Mouse (Mus musculus): ENCODE results near the gene 6330409D20Rik. TPM values are rescaled to one million over a fixed set of nuclear protein-coding genes. Genes with fewer than 3 reads are reported as not detected.

The 6330409D20Rik gene
- polyA plus RNA-seq, 1 experiment from 2014 or later, result 0.46 TPM

- no peak overlapping the region for H3K27ac ChIP-seq (ENCODE audit: low read depth, low read length)
- ATAC-seq (replicated peaks; ENCODE audit: insufficient number of reproducible peaks, low FRiP score, low TSS enrichment), result no peak
- peak overlapping the region; percentile 70; the same call in 1 of the 2 replicates for H3K9ac ChIP-seq (ENCODE audit: low read depth, low read length)
- 26% methylated on average over 22 of the region's 22 CpGs for WGBS (ENCODE audit: insufficient replicate concordance)
- no peaks in the 10 kb centered on the region for H3K36me3 ChIP-seq (ENCODE audit: control insufficient read depth, insufficient read depth, low read length)
- peaks cover 11% of the 10 kb centered on the region for H3K4me1 ChIP-seq (ENCODE audit: control insufficient read depth, insufficient read depth, low read length)
- H3K9me3 ChIP-seq (replicated peaks; ENCODE audit: control insufficient read depth, low read length), result no peaks in the 10 kb centered on the region
- peak overlapping the region; percentile 63 for H3K4me3 ChIP-seq (ENCODE audit: low read depth, low read length)
- H3K4me2 ChIP-seq, result peak overlapping the region; percentile 93
- no peaks in the 10 kb centered on the region; the same call in 1 of the 2 replicates for H3K27me3 ChIP-seq (ENCODE audit: control insufficient read depth, insufficient read depth, low read length)
These were observed 35.4 kb upstream of the 6330409D20Rik start for GRCm38 (mm10) chr2:32776192-32776591.

DNA sequence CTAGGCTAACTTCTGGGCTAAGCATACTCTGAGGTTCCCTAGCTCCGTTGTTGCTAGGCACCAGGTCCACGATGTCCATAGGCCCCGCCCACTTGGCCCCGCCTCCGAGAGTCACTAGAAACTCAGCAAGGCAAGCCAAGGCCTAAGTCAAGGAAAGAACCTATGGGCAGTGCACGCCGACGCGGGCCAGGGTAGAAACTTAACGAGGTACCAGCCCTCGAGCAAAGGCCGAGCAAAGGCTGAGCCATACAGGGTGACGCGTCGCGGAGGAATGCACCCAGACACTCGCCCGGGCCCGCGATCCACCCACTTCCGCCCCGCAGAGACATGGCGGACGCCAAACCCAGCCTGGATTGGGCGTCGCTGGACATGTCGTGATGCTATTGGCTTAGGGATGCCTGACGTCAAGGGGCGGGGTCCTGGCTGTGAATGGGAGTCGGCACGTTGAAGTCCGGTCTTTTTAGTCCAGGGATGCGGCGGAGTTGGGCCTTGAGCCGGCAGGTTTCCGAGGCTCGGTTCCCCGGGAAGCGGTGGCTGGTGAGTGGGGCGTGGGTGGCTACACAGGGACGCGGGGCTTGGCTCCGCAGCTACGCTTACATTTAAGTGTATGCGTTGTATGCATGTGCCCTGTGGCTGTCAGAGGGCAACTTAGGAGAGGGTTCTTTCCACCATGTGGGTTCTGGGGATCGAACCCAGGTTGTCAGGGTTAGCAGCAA, 34.7 kb upstream of the 6330409D20Rik start, which contains the start of the genes Ttc16 and Ptrh1:
Gene Ttc16, minus strand, starts transcription at position 275 of the 716 bp plus-strand sequence.
Gene Ptrh1, plus strand, starts transcription at position 428 of the 716 bp plus-strand sequence.
- no peaks in the 10 kb centered on the region for H3K36me3 ChIP-seq (ENCODE audit: control insufficient read depth, insufficient read depth, low read length)
- peak within 1 kb of the TSS; percentile 93 for H3K4me2 ChIP-seq
- peak within 1 kb of the TSS; percentile 75 for H3K27ac ChIP-seq (ENCODE audit: low read depth, low read length)
- no peaks in the 10 kb centered on the region; the same call in 1 of the 2 replicates for H3K27me3 ChIP-seq (ENCODE audit: control insufficient read depth, insufficient read depth, low read length)
- WGBS (ENCODE audit: insufficient replicate concordance), result under 1% methylated on average over 46 of the region's 46 CpGs
- H3K9ac ChIP-seq (ENCODE audit: low read depth, low read length), result peak within 1 kb of the TSS; percentile 70
- ATAC-seq (replicated peaks; ENCODE audit: insufficient number of reproducible peaks, low FRiP score, low TSS enrichment), result peak; percentile 94
- peak within 1 kb of the TSS; percentile 63 for H3K4me3 ChIP-seq (ENCODE audit: low read depth, low read length)
- peaks cover 11% of the 10 kb centered on the region for H3K4me1 ChIP-seq (ENCODE audit: control insufficient read depth, insufficient read depth, low read length)
- H3K9me3 ChIP-seq (replicated peaks; ENCODE audit: control insufficient read depth, low read length), result no peaks in the 10 kb centered on the region

- H3K4me1 ChIP-seq (ENCODE audit: control insufficient read depth, insufficient read depth, low read length), result peaks cover 11% of the 10 kb centered on the region
- H3K9ac ChIP-seq (ENCODE audit: low read depth, low read length), result no peak overlapping the region
- no peak overlapping the region for H3K4me2 ChIP-seq
- ATAC-seq (replicated peaks; ENCODE audit: insufficient number of reproducible peaks, low FRiP score, low TSS enrichment), result no peak
- H3K36me3 ChIP-seq (ENCODE audit: control insufficient read depth, insufficient read depth, low read length), result no peaks in the 10 kb centered on the region
- H3K27ac ChIP-seq (ENCODE audit: low read depth, low read length), result no peak overlapping the region
- H3K9me3 ChIP-seq (replicated peaks; ENCODE audit: control insufficient read depth, low read length), result no peaks in the 10 kb centered on the region
- WGBS (ENCODE audit: insufficient replicate concordance), result 76% methylated on average over 8 of the region's 8 CpGs
- no peaks in the 10 kb centered on the region; the same call in 1 of the 2 replicates for H3K27me3 ChIP-seq (ENCODE audit: control insufficient read depth, insufficient read depth, low read length)
- no peak overlapping the region for H3K4me3 ChIP-seq (ENCODE audit: low read depth, low read length)
These were observed 31.9 kb upstream of the 6330409D20Rik start for GRCm38 (mm10) chr2:32772626-32773279.

DNA sequence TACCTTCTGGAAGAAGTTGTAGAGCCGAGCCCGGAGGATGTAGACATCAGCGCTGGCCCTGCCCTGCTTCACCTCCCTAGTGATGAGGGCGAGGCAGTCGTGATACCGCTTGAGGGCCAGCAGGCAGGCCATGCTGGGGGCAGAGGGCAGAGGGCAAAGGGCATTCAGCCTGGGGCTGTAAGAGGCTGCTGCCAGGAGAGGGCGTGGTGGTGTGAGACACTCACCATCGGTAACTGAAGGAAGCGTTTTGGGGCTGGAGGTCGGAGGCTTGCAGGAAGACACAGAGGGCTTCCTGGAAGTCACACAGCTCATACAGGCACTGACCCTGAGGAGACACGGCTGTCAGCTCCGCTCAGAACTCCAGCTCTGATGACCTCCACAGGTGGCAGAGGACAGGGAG, 31.1 kb upstream of the 6330409D20Rik start:
- no peak overlapping the region for H3K9ac ChIP-seq (ENCODE audit: low read depth, low read length)
- no peak overlapping the region for H3K4me2 ChIP-seq
- H3K27me3 ChIP-seq (ENCODE audit: control insufficient read depth, insufficient read depth, low read length), result no peaks in the 10 kb centered on the region; the same call in 1 of the 2 replicates
- 27% methylated on average over 12 of the region's 12 CpGs for WGBS (ENCODE audit: insufficient replicate concordance)
- peaks cover 11% of the 10 kb centered on the region for H3K4me1 ChIP-seq (ENCODE audit: control insufficient read depth, insufficient read depth, low read length)
- no peaks in the 10 kb centered on the region for H3K36me3 ChIP-seq (ENCODE audit: control insufficient read depth, insufficient read depth, low read length)
- H3K9me3 ChIP-seq (replicated peaks; ENCODE audit: control insufficient read depth, low read length), result no peaks in the 10 kb centered on the region
- no peak overlapping the region for H3K27ac ChIP-seq (ENCODE audit: low read depth, low read length)
- no peak overlapping the region for H3K4me3 ChIP-seq (ENCODE audit: low read depth, low read length)
- ATAC-seq (replicated peaks; ENCODE audit: insufficient number of reproducible peaks, low FRiP score, low TSS enrichment), result no peak

- no peak for ATAC-seq (replicated peaks; ENCODE audit: insufficient number of reproducible peaks, low FRiP score, low TSS enrichment)
- Histone ChIP-seq H3K36me3 (ENCODE audit: control insufficient read depth, insufficient read depth, low read length) (no peaks in the 10 kb centered on the region), H3K27me3 (ENCODE audit: control insufficient read depth, insufficient read depth, low read length) (no peaks in the 10 kb centered on the region; the same call in 1 of the 2 replicates), H3K9me3 (replicated peaks; ENCODE audit: control insufficient read depth, low read length) (no peaks in the 10 kb centered on the region), H3K4me3 (ENCODE audit: low read depth, low read length) (no peak overlapping the region), H3K9ac (ENCODE audit: low read depth, low read length) (no peak overlapping the region), H3K4me1 (ENCODE audit: control insufficient read depth, insufficient read depth, low read length) (peaks cover 5% of the 10 kb centered on the region; the same call in 1 of the 2 replicates), H3K4me2 (no peak overlapping the region), H3K27ac (ENCODE audit: low read depth, low read length) (no peak overlapping the region)
- 78% methylated on average over 5 of the region's 5 CpGs for WGBS (ENCODE audit: insufficient replicate concordance)
These were observed 28.7 kb upstream of the 6330409D20Rik start for GRCm38 (mm10) chr2:32769327-32770085.

DNA sequence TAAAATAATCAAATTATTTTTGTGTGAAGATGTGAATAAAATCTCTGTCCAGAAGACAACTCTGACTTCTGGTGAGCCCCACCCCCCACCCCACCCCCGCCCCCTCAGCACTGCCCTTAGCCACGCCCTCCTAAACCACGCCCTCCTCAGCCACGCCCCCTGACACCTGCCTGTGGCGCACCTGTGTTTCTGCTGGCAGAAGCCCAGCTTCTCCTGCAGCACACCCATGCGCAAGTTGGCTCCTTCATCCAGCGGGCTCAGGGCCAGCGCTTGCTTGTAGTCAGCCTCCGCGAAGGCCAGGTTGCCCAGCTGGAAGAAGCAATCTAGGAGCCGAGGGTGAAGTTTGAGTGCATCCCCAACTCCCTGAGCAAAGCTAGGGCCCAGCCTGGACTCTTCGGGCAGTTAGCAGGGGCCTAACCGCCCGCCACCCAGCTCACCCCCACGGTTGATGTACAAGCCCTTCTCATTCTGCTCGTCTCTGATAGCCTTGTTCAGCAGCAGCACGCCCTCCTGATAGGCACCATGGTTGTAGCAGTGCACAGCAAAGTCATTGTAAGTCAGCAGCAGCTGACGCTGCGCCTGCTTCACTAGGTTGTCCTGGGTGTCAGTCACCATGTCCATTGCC, 28.0 kb upstream of the 6330409D20Rik start:
- Histone ChIP-seq H3K4me3 (ENCODE audit: low read depth, low read length) (no peak overlapping the region), H3K9ac (ENCODE audit: low read depth, low read length) (no peak overlapping the region), H3K4me2 (no peak overlapping the region), H3K4me1 (ENCODE audit: control insufficient read depth, insufficient read depth, low read length) (peaks cover 5% of the 10 kb centered on the region; the same call in 1 of the 2 replicates), H3K27ac (ENCODE audit: low read depth, low read length) (no peak overlapping the region), H3K9me3 (replicated peaks; ENCODE audit: control insufficient read depth, low read length) (no peaks in the 10 kb centered on the region), H3K27me3 (ENCODE audit: control insufficient read depth, insufficient read depth, low read length) (no peaks in the 10 kb centered on the region; the same call in 1 of the 2 replicates), H3K36me3 (ENCODE audit: control insufficient read depth, insufficient read depth, low read length) (no peaks in the 10 kb centered on the region)
- 43% methylated on average over 19 of the region's 19 CpGs for WGBS (ENCODE audit: insufficient replicate concordance)
- no peak for ATAC-seq (replicated peaks; ENCODE audit: insufficient number of reproducible peaks, low FRiP score, low TSS enrichment)

GRCm38 (mm10) chr2:32767241-32767640, 26.4 kb upstream of the 6330409D20Rik start:
- 77% methylated on average over 12 of the region's 12 CpGs for WGBS (ENCODE audit: insufficient replicate concordance)
- Histone ChIP-seq H3K4me2 (no peak overlapping the region), H3K27ac (ENCODE audit: low read depth, low read length) (no peak overlapping the region), H3K9me3 (replicated peaks; ENCODE audit: control insufficient read depth, low read length) (no peaks in the 10 kb centered on the region), H3K36me3 (ENCODE audit: control insufficient read depth, insufficient read depth, low read length) (no peaks in the 10 kb centered on the region), H3K4me1 (ENCODE audit: control insufficient read depth, insufficient read depth, low read length) (peaks cover 5% of the 10 kb centered on the region; the same call in 1 of the 2 replicates), H3K4me3 (ENCODE audit: low read depth, low read length) (no peak overlapping the region), H3K27me3 (ENCODE audit: control insufficient read depth, insufficient read depth, low read length) (no peaks in the 10 kb centered on the region), H3K9ac (ENCODE audit: low read depth, low read length) (no peak overlapping the region)
- ATAC-seq (replicated peaks; ENCODE audit: insufficient number of reproducible peaks, low FRiP score, low TSS enrichment), result no peak

DNA sequence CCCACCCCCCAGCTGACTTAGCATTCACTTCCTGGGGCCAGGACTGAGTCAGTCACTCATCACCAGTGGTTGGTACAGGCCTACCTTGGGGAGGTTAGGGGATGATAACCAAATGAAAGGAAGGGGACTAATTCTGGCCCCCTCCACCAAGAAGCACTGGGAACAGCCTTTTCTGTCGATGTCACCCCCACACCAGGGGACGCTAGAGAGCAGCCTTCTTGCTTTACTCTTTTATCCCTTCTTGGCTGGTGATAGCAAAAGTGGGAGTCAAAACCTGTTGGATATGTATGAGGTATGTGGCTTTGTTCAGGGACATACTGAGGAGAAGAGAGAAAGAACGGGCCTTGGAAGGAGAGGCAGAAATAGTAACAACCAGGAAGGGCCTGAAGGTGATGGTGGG, 22.5 kb upstream of the 6330409D20Rik start:
- Histone ChIP-seq H3K36me3 (ENCODE audit: control insufficient read depth, insufficient read depth, low read length) (peaks cover 12% of the 10 kb centered on the region; the same call in 1 of the 2 replicates), H3K27ac (ENCODE audit: low read depth, low read length) (no peak overlapping the region), H3K4me1 (ENCODE audit: control insufficient read depth, insufficient read depth, low read length) (0 out of 2 replicates have a peak, but pooled peaks cover 2% of the 10 kb centered on the region), H3K4me3 (ENCODE audit: low read depth, low read length) (no peak overlapping the region), H3K27me3 (ENCODE audit: control insufficient read depth, insufficient read depth, low read length) (no peaks in the 10 kb centered on the region), H3K9me3 (replicated peaks; ENCODE audit: control insufficient read depth, low read length) (no peaks in the 10 kb centered on the region), H3K9ac (ENCODE audit: low read depth, low read length) (no peak overlapping the region), H3K4me2 (no peak overlapping the region)
- WGBS (ENCODE audit: insufficient replicate concordance), result 73% methylated on average over 3 of the region's 3 CpGs
- ATAC-seq (replicated peaks; ENCODE audit: insufficient number of reproducible peaks, low FRiP score, low TSS enrichment), result no peak

Measured in heart, embryonic 11.5 days (tissue).